Mouse (Mus musculus) midbrain, embryonic 13.5 days (tissue): ENCODE results near the gene 4933434E20Rik. TPM values are rescaled to one million over a fixed set of nuclear protein-coding genes. Genes with fewer than 3 reads are reported as not detected.

Experiments
- ATAC-seq: fragments of 200-750 bp; cut with Nextera tagmentation; 2 replicates; pipeline ENCODE4 v1.8.0; 2017; ENCODE audit warnings: mild to moderate bottlenecking, moderate TSS enrichment, moderate library complexity
- H3K27ac ChIP-seq: fragments of 300-500 bp; sonication (generic); 2 replicates; pipeline ENCODE4 v1.5.1; 2015; ENCODE audit warnings: inconsistent platforms, mild to moderate bottlenecking, moderate library complexity
- H3K27me3 ChIP-seq: fragments of 300-500 bp; sonication (generic); 2 replicates; pipeline ENCODE4 v1.6.1; 2015; ENCODE audit warnings: mild to moderate bottlenecking, inconsistent platforms
- H3K36me3 ChIP-seq: fragments of 300-500 bp; sonication (generic); 2 replicates; pipeline ENCODE4 v1.6.1; 2015; ENCODE audit warnings: mild to moderate bottlenecking, inconsistent platforms
- H3K4me1 ChIP-seq: fragments of 300-500 bp; sonication (generic); replicated peaks from 2 replicates; pipeline ENCODE4 v1.6.1; 2015; ENCODE audit warnings: inconsistent platforms
- H3K4me2 ChIP-seq: fragments of 300-500 bp; sonication (generic); replicated peaks from 2 replicates; pipeline ENCODE4 v1.6.1; 2015; ENCODE audit warnings: moderate library complexity, mild to moderate bottlenecking, inconsistent platforms
- H3K4me3 ChIP-seq: fragments of 300-500 bp; sonication (generic); replicated peaks from 2 replicates; pipeline ENCODE4 v1.5.1; 2015; ENCODE audit warnings: mild to moderate bottlenecking, inconsistent platforms
- H3K9ac ChIP-seq: fragments of 300-500 bp; sonication (generic); replicated peaks from 2 replicates; pipeline ENCODE4 v1.6.1; 2015; ENCODE audit warnings: mild to moderate bottlenecking, inconsistent platforms
- H3K9me3 ChIP-seq: fragments of 300-500 bp; sonication (generic); 2 replicates; pipeline ENCODE4 v1.6.1; 2016; ENCODE audit warnings: mild to moderate bottlenecking, inconsistent platforms
- WGBS: fragments of 180-500 bp; shearing (Covaris S2); methylation state at CpG from one replicate; pipeline ENCODE4 v1.1.7; 2015; 5-methylcytosine and 5-hydroxymethylcytosine counted together
- polyA plus RNA-seq: library from polyadenylated mRNA; unstranded; fragments of >200 nt; fragmentation: Nextera tagmentation; extraction: Ambion mirVana; gene quantifications from 2 replicates; pipeline ENCODE4 v1.2.1, GENCODE M21; 2015

The 4933434E20Rik gene
- polyA plus RNA-seq, 1 experiment from 2014 or later = 241 TPM

DNA sequence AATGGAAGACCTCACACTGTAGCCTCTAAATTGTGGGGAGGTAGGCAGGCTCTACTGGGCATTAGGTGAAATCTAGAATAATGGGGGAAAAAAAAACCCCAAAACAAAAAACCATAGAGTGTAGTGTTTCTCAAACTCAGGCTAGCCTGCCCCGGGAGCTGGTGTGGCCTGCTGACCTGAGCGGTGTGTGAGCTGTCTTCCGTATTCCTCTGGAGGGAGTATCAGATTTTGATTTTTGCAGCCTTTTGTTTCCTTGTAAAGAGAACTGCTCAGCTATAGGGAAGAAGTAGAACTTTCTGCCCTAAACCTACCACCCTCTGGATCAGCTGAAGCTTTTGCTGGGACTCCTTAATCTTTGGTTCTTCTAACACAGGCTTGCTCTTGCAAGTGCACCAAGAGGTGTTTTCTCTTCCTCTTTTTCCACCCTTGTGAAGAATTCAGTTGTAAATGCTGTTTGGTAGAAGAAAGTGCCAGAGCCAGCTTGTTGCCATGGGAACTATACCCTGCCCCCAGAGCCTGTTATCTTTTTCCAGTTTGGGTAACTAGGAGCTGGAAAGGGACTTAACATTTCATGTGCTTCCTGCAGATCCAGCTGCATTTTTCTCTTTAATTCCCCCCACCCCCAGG lies 32.4 kb downstream of the 4933434E20Rik start:
- no peaks in the 10 kb centered on the region for H3K9me3 ChIP-seq
- no peak overlapping the region for H3K4me3 ChIP-seq
- ATAC-seq = no peak
- H3K4me1 ChIP-seq = peaks cover 48% of the 10 kb centered on the region
- H3K36me3 ChIP-seq = peaks cover 25% of the 10 kb centered on the region
- no peaks in the 10 kb centered on the region for H3K27me3 ChIP-seq
- WGBS = 52% methylated on average over 3 of the region's 3 CpGs
- H3K9ac ChIP-seq = peak overlapping the region; percentile 28; the same call in 1 of the 2 replicates
- peak overlapping the region; percentile 62 for H3K27ac ChIP-seq
- peak overlapping the region; percentile 28 for H3K4me2 ChIP-seq

GRCm38 (mm10) chr3:90084790-90085189 lies 33.4 kb downstream of the 4933434E20Rik start:
- H3K4me2 ChIP-seq = no peak overlapping the region
- WGBS = 87% methylated on average over 4 of the region's 4 CpGs
- no peaks in the 10 kb centered on the region for H3K27me3 ChIP-seq
- no peak overlapping the region for H3K27ac ChIP-seq
- no peaks in the 10 kb centered on the region for H3K9me3 ChIP-seq
- no peak overlapping the region for H3K4me3 ChIP-seq
- H3K9ac ChIP-seq = no peak overlapping the region
- peaks cover 35% of the 10 kb centered on the region for H3K36me3 ChIP-seq
- H3K4me1 ChIP-seq = peaks cover 45% of the 10 kb centered on the region
- no peak for ATAC-seq

DNA sequence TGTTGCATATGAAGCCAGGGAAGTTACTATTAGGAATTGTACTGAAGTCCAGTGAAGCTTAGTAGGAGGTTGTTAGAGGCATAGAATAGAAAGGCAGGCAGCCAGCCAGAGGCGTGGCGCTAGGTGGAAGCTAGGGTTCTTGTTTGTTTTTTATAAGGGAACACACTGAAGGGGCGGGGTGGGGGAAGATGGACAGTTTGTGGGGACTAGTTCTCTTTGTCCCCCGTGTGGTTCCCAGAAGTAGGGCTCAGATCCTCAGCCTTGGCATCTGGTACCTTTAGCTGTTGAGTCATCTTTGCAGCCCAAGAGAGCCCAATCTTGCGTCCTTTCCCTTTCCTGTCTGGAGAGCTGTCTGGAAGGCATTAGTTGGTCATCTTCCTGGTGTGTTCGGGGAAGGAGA lies 33.8 kb downstream of the 4933434E20Rik start:
- ATAC-seq = no peak
- Histone ChIP-seq H3K27ac (no peak overlapping the region), H3K27me3 (no peaks in the 10 kb centered on the region), H3K36me3 (peaks cover 40% of the 10 kb centered on the region), H3K4me3 (no peak overlapping the region), H3K9ac (no peak overlapping the region), H3K9me3 (no peaks in the 10 kb centered on the region), H3K4me1 (peaks cover 45% of the 10 kb centered on the region), H3K4me2 (no peak overlapping the region)
- 95% methylated on average over 6 of the region's 6 CpGs for WGBS

DNA sequence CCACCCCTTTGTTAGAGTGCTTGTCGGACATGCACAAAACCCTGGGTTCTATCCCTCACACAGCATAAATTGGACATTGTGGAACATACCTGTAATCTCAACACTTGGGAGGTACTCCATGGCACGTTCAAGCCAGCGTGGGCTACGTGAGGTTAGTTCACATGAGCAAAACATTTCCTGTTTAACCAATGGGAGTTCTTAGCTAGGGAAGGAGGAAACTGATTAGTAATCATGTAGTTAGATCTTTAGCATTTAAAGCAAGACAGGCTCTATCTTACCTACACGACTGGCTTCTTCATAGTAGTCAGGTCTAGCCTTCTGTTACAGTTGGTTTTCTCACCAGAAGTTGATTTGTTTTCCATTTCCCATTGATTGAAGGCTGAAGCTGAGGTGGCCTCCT lies 34.6 kb downstream of the 4933434E20Rik start:
- WGBS = 93% methylated on average over 5 of the region's 5 CpGs
- H3K4me2 ChIP-seq = no peak overlapping the region
- no peak overlapping the region for H3K4me3 ChIP-seq
- ATAC-seq = no peak
- peaks cover 38% of the 10 kb centered on the region for H3K4me1 ChIP-seq
- H3K9ac ChIP-seq = no peak overlapping the region
- no peaks in the 10 kb centered on the region for H3K9me3 ChIP-seq
- H3K27ac ChIP-seq = no peak overlapping the region
- H3K27me3 ChIP-seq = no peaks in the 10 kb centered on the region
- H3K36me3 ChIP-seq = peaks cover 48% of the 10 kb centered on the region

DNA sequence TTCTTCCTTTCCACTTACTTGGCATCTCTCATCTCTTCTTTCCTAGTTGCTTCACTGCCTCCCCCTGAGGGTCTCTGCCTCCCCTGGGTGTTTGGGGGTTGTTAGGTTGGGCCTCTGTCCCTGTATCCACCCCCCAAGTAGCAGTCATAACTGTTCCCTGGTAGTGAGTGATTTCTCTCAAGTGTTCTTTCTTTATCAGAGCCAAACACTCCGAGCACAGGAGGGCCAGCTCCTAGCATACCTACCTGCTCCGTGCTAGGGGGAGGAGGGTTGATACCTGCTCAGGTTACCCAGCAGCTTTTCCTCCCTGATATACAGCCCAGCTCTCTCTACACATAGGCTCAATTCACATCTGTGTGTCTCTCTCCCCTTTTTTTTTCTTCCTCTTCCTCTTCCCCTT lies 37.2 kb downstream of the 4933434E20Rik start:
- Histone ChIP-seq H3K27me3 (no peaks in the 10 kb centered on the region), H3K4me1 (peaks cover 12% of the 10 kb centered on the region), H3K4me3 (no peak overlapping the region), H3K36me3 (peaks cover 72% of the 10 kb centered on the region), H3K4me2 (no peak overlapping the region), H3K27ac (no peak overlapping the region), H3K9ac (no peak overlapping the region), H3K9me3 (no peaks in the 10 kb centered on the region)
- 93% methylated on average over 2 of the region's 2 CpGs for WGBS
- ATAC-seq = no peak

- H3K36me3 ChIP-seq = peaks cover 89% of the 10 kb centered on the region
- no peak overlapping the region for H3K9ac ChIP-seq
- H3K27ac ChIP-seq = no peak overlapping the region
- H3K4me1 ChIP-seq = no peaks in the 10 kb centered on the region
- H3K27me3 ChIP-seq = no peaks in the 10 kb centered on the region
- H3K4me3 ChIP-seq = no peak overlapping the region
- no peak overlapping the region for H3K4me2 ChIP-seq
- no peaks in the 10 kb centered on the region for H3K9me3 ChIP-seq
- 94% methylated on average over 6 of the region's 6 CpGs for WGBS
- ATAC-seq = no peak
These were observed 39.5 kb downstream of the 4933434E20Rik start for GRCm38 (mm10) chr3:90090892-90091291.

- Histone ChIP-seq H3K4me3 (no peak overlapping the region), H3K36me3 (peaks cover 88% of the 10 kb centered on the region), H3K27me3 (no peaks in the 10 kb centered on the region), H3K4me1 (no peaks in the 10 kb centered on the region), H3K27ac (no peak overlapping the region), H3K9me3 (no peaks in the 10 kb centered on the region), H3K4me2 (no peak overlapping the region), H3K9ac (no peak overlapping the region)
- WGBS = 98% methylated on average over 3 of the region's 3 CpGs
- ATAC-seq = no peak
These were observed 43.0 kb downstream of the 4933434E20Rik start for GRCm38 (mm10) chr3:90094453-90094852.

GRCm38 (mm10) chr3:90097928-90098327 lies 46.5 kb downstream of the 4933434E20Rik start:
- Histone ChIP-seq H3K4me2 (no peak overlapping the region), H3K27me3 (no peaks in the 10 kb centered on the region), H3K9ac (no peak overlapping the region), H3K36me3 (peaks cover 63% of the 10 kb centered on the region), H3K4me3 (no peak overlapping the region), H3K4me1 (no peaks in the 10 kb centered on the region), H3K27ac (no peak overlapping the region), H3K9me3 (no peaks in the 10 kb centered on the region)
- 87% methylated on average over 5 of the region's 5 CpGs for WGBS
- ATAC-seq = no peak

GRCm38 (mm10) chr3:90101010-90101409 lies 49.6 kb downstream of the 4933434E20Rik start:
- no peak for ATAC-seq
- 93% methylated on average over 3 of the region's 3 CpGs for WGBS
- Histone ChIP-seq H3K36me3 (peaks cover 40% of the 10 kb centered on the region), H3K27ac (no peak overlapping the region), H3K4me2 (no peak overlapping the region), H3K4me1 (no peaks in the 10 kb centered on the region), H3K9me3 (no peaks in the 10 kb centered on the region), H3K27me3 (no peaks in the 10 kb centered on the region), H3K4me3 (no peak overlapping the region), H3K9ac (no peak overlapping the region)

DNA sequence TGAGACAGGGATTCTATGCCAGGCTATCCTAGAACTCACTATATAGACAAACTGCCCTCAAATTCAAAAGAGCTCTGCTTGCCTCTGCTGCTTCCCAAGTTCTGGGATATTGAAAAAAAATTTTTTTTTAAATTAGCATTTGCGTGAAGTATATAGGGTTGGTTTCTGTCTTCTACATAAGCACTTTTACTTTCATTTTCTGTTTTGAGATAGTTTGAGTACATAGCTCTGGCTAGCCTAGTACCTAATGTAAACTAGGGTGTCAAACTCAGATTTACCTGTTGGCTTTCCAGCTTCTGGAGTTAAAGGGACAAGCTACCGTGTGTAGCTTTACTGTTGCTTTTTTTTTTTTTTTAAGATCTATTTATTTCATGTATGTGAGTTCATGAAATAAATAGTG lies 50.2 kb downstream of the 4933434E20Rik start:
- 98% methylated on average over 2 of the region's 2 CpGs for WGBS
- Histone ChIP-seq H3K27ac (no peak overlapping the region), H3K4me2 (no peak overlapping the region), H3K36me3 (peaks cover 35% of the 10 kb centered on the region), H3K9me3 (no peaks in the 10 kb centered on the region), H3K4me1 (no peaks in the 10 kb centered on the region), H3K4me3 (no peak overlapping the region), H3K9ac (no peak overlapping the region), H3K27me3 (no peaks in the 10 kb centered on the region)
- no peak for ATAC-seq

GRCm38 (mm10) chr3:90102239-90102638 lies 50.8 kb downstream of the 4933434E20Rik start:
- no peak for ATAC-seq
- H3K27ac ChIP-seq = no peak overlapping the region
- no peak overlapping the region for H3K4me2 ChIP-seq
- H3K4me3 ChIP-seq = no peak overlapping the region
- H3K27me3 ChIP-seq = no peaks in the 10 kb centered on the region
- no peaks in the 10 kb centered on the region for H3K9me3 ChIP-seq
- WGBS = 84% methylated on average over 2 of the region's 2 CpGs
- no peak overlapping the region for H3K9ac ChIP-seq
- H3K36me3 ChIP-seq = peaks cover 32% of the 10 kb centered on the region
- no peaks in the 10 kb centered on the region for H3K4me1 ChIP-seq

- WGBS = 92% methylated on average over 2 of the region's 2 CpGs
- no peak overlapping the region for H3K9ac ChIP-seq
- no peaks in the 10 kb centered on the region for H3K27me3 ChIP-seq
- H3K4me3 ChIP-seq = no peak overlapping the region
- H3K27ac ChIP-seq = no peak overlapping the region
- peaks cover 22% of the 10 kb centered on the region for H3K36me3 ChIP-seq
- no peak for ATAC-seq
- H3K4me2 ChIP-seq = no peak overlapping the region
- no peaks in the 10 kb centered on the region for H3K4me1 ChIP-seq
- H3K9me3 ChIP-seq = no peaks in the 10 kb centered on the region
These were observed 51.7 kb downstream of the 4933434E20Rik start for GRCm38 (mm10) chr3:90103176-90103575.

GRCm38 (mm10) chr3:90103938-90104337 lies 52.5 kb downstream of the 4933434E20Rik start, which contains the start of gene Nup210l:
TSS of gene Nup210l (plus strand) at chr3:90104132.
- H3K27me3 ChIP-seq = no peaks in the 10 kb centered on the region
- no peak within 1 kb of the TSS for H3K4me3 ChIP-seq
- H3K27ac ChIP-seq = no peak within 1 kb of the TSS
- peaks cover 15% of the 10 kb centered on the region for H3K36me3 ChIP-seq
- WGBS = 92% methylated on average over 13 of the region's 13 CpGs
- H3K4me1 ChIP-seq = no peaks in the 10 kb centered on the region
- ATAC-seq = no peak
- no peak within 1 kb of the TSS for H3K9ac ChIP-seq
- H3K4me2 ChIP-seq = no peak within 1 kb of the TSS
- no peaks in the 10 kb centered on the region for H3K9me3 ChIP-seq
